Mouse (Mus musculus) thymus, postnatal 0 days (tissue): ENCODE results near the gene Ip6k2. TPM values are rescaled to one million over a fixed set of nuclear protein-coding genes. Genes with fewer than 3 reads are reported as not detected.
A peak's percentile ranks its signal among the peaks of the same experiment; 100 is the strongest.

ENCODE experiments used
- DNase-seq: peaks from one replicate; pipeline ENCODE4 v3.0.0-alpha.2; 2015; ENCODE audit warnings: low spot score
- polyA plus RNA-seq: library from polyadenylated mRNA; unstranded; fragments of >200 nt; fragmentation: Nextera tagmentation; extraction: Ambion mirVana; gene quantifications from 2 replicates; pipeline ENCODE4 v1.2.1, GENCODE M21; 2015

The Ip6k2 gene
- polyA plus RNA-seq, result 40.9 and 49.8 TPM in 2 replicates

DNA sequence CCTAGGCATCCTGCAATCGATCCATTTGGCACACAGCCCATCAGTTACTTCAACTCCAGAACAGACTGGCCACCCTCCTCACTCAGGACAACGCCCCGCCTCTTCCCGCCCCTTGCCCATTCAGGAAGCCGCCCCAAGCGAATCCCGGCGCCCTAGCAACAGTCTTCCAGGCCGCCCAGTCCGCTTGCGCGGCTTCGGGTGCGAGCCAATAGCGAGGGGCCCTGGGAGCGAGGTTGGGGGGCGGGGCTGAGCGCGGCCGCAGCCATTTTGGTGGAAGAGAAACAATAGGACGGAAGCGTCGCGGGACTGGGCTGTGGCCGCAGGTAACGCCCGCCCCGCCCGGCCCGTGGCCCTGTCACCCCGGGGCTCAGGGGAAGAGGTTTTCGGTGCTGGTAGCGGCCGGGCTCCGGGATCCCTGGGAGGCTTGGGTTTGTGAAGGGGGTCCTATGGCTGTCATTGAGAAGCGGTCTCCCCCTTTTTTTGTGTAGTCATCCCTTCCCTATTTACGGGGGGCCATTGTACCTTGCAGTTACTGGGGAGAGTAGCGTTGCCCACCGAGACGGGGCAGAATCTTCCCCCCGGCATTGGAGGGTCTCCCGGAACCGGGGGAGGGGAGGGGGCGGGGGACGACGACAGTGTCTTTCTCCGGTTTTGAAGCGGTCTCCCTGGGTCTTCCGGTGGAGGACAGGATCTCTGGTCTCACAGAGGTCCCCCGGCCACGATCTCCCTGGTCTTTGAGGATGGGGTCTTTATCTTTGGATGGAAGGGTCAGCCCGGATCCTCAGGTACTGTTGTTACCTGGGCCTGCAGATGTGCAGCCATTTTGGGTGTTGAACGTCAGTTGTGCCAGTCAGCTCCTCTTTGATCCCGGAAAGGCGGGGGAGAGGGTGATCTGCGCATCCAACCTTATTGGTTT, at the start of gene Ip6k2:
Ip6k2 (plus strand) TSS at position 249 of the 916 bp plus-strand sequence.
- DNase-seq, result peak; percentile 93

DNA sequence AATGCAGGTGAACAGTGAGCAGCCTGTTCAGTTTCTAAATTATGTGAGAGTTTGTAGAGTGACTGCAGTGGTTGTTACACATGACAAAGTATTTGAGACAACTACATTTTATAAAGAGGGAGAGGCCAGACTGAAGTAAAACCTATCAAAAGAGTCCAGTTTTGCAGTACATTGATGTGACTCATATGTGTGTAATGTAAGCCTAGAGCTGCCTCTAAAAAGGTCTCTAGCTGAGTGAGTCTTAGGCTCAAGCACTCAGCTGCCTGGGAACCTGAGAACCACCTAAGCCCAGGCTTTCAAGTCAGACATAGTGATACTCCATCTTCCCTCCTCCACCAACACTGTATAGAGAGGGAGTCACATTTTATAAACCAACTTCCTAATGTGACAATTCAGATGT, 49.0 kb upstream of the Ip6k2 start:
- no peak for DNase-seq

DNA sequence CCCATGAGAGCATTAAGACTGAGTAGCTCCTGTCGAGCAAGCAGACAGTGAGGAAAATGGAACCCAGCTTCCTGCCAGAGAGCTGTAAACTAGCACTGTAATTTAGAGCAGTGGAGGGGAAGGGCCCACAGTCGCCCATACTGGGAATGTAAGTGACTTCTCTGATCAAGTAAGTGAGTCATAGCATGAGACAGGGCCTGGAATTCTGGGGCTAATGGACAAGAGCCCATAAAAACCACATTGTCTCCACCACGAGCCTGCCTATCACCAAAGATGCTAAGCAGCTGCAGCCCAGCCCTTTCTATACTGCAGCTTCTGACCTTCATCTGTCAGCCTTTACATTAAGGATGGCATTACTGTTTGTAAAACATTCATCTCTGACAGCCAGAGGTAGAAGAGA, 44.4 kb upstream of the Ip6k2 start:
- no peak for DNase-seq

DNA sequence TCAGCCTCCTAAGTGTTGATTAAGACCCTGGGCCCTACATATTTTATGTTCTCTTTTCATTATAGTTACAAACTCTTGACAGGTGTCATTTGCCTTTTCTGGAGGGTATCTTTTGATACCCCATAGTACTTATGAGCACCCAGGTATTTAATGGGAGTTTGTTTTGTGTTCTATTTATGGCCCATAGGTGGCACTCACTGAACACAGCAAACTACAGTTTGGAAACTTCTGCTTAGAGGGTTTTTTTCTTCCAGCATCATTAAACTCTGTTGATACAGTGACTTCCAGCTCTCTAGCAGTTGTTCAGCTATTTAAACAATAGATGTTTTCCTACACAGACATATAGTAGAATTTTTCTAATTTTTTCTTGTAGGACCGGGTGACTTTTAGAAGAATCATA, 43.5 kb upstream of the Ip6k2 start:
- peak; percentile 25 for DNase-seq

DNA sequence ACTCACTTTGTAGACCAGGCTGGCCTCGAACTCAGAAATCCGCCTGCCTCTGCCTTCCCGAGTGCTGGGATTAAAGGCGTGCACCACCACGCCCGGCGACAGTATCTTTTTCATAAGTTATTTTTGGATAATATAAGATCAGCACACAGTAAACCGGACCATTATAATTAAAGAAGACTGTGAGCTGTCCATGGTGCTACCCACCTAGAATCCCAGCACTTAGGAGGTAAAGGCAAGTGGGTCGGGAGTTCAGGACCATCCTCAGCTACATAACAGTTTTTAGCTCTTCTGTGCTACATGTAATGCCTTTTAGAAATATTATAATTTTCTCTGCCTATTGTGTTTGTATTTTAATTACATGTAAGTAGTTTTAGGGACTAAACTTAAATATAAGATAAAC, 41.5 kb upstream of the Ip6k2 start:
- no peak for DNase-seq

DNA sequence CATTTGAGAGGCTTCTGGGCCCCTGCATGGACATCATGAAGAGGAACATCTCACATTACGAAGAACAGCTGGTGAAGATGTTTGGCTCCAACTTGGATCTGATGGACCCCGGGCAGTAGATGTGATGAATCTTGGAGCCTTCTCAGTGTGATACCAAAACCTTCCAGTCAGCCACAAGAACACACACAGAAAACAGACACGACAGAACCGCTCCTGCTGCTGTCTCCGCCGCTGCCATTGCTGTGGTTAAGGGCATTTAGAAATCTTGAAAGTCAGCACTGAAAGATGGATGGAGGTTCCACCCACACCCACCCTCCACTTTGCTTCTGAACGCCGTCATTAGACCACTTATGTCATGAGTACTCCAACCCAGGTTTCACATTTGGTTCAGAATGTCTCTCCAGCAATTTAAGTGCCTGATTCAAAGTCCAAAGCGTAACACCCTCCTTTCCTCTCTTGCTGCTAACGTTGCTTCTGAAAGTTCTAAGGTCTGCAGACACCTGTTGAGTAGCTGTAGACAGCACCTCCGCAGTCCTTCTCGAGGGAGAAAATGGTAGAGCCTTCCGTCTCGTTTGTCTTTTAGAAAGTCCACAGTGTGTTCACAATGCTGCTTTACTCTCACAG, 36.6 kb upstream of the Ip6k2 start:
- no peak for DNase-seq

DNA sequence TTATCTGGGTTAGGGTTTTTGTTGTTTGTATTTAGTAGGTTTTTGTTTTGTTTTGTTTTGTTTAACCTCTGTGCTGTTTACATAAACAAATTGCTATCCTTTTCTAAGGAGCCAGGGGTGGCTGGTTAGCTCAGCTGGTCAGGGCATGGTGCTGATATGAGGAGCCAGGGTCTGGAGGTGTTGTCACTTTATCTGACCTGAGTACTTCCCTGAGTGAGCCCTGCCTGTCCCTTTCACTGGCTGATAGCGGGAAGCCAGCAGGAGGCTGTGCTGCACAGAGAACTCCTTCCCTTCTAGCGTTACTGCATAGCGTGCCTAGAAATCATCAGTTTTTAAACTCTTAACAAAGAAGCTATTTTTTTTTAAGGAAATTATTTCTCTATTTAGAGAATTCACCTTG, 35.9 kb upstream of the Ip6k2 start:
- DNase-seq, result no peak

DNA sequence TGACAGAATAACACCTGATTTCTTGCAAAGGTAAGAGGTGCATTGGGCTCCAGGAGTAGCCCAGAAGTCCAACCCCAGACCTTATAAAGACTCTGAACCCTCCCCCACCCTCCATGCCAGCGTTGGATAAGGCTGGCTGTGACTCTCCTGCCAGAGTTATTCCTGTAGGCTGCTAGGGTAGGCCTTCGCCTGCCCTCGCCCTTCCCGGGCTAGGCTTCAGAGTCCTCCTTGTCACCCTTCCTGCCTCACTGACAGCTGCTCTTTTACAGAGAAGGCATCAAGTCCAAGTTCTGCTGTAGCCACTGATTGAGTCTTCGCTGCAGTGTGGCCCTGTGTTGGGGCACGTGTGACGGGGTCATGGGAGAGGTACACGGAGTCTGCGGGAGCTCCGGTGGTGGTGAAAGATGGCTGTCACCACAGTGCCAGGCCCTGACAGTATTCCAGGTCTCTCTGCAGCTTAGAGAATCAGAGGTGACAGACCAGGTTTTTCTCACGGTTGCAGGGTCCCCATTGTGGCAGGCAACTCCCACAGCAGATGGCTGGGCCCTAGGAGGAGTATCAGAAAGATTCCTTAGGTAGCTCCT, 34.9 kb upstream of the Ip6k2 start:
- no peak for DNase-seq

DNA sequence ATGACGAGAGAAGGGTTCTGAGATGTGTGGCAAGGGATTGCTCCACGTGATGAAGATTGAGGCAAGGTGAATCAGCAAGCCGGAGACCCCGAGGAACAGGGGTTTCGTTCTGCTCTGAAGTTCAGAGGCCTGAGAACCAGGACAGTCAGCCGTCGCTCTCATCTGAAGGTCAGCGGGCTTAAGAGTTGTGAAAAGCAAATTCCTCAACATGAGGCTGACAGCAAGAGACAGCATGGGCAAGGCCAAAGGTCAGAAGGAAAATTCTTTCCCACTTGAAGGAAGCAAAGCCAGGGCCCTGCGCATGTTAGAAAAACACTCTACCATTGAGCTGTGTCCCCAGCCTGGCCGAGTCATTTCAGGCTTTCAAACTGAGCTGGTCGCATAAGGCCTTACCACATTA, 33.0 kb upstream of the Ip6k2 start:
- DNase-seq, result no peak

DNA sequence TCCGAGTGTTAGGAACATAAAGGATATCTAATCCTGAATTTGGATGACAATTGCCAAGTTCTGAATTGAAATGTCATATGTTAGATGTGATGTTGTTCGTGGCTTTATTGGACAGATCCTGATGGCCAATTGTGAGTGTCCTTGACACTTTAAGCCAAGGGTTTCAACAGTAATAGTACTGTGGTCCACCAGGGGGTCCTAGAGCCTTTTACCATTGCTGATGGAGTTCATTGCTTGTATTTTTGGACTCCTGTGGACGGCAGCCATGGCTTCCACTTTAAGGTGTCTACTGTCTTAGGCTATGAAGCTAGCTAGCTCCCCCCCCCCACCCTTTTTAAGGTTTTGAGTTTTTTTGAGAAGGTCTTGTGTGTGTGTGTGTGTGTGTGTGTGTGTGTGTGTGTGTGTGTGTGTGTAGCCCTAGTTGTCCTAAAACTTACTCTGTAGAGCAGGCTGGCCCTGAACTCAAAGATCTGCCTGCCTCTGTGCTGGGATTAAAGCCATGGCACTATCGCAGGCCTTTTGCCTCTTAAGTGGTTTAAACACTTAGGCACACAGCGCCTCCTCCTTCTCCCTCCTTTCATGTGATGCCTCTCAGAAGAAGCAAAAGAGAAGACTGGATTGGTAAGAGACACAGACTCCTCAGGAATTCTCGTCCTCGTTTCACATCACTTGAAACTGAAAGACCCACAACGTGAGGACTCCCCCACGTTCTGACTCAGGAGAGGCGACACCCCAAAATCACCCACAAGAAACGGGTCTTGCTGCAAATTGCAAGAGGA, 31.3 kb upstream of the Ip6k2 start:
- DNase-seq, result no peak

DNA sequence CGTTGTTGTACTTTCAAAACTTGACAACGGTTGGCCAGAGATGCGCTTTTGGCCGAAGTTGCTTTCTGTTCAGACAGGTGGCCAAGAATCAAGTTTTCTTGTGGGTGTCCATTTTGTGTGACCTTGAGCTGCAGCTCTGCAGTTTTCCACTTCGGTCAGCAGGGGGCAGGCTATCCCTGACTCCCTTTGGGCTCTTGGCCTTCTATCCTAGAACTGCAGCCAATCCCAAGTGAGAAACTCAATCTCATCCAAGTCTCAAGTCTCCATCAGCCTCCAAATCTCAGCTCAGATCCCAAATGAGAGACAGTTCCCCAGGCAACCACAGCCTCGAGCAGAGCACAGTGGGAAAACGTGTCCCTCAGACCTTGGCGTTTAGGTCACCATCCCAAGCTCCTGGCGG, 30.3 kb upstream of the Ip6k2 start:
- DNase-seq, result peak; percentile 39

DNA sequence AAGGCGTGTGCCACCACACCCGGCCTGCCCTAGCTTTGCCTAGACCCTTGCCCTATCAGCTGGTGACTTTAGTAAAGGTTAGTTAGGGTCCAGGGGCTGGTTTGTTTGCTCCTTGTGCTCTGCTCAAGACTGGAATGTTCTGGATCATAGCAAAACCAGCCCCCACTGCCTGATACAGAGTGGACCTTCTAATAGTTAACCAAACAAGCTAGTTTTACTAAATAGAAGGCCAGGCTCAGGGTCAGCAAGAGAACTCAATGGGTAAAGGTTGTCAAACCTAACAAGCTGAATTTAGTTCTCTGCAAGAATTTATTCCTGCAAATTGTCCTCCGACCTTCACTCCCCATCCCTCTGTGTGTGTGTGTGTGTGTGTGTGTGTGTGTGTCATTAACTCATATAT, 29.6 kb upstream of the Ip6k2 start:
- DNase-seq, result no peak

DNA sequence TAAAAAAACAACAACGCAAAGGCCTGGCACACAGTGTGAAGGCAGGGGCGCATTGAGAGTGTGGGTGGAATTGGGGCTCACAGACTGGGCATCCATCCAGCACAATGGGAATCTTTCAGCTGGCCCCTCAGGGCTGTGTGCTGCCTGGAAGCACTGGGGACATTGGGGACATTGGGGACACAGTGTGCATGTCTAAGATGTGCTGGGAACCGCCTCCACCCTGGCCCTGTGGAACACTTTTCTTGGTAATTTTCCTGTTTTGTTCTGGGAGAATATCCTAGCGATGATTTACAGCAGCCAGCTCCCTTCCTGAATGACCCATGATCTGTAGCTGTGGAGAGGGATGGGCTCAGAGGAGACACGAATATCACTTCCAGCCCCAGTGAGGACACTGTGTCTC, 29.2 kb upstream of the Ip6k2 start:
- DNase-seq, result no peak

DNA sequence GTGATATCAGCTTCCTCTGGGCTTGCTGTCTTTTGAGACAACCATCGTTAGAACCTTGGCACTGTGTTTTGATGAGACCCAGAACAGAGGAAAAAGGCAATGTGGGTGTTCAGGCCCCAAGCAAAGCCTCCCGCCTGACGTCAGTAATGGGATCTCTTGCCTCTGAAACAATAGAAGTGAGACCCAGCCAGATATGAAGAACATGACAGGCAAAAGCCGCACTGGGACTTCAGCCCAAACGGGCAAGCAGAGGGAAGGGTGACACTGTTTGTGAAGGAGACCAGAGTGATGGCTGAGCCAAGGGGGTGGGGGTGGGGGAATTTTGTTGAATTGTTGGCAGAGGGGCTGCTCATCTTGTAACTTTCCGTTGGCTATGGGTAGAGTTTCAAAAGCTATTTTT, 26.2 kb upstream of the Ip6k2 start:
- no peak for DNase-seq

DNA sequence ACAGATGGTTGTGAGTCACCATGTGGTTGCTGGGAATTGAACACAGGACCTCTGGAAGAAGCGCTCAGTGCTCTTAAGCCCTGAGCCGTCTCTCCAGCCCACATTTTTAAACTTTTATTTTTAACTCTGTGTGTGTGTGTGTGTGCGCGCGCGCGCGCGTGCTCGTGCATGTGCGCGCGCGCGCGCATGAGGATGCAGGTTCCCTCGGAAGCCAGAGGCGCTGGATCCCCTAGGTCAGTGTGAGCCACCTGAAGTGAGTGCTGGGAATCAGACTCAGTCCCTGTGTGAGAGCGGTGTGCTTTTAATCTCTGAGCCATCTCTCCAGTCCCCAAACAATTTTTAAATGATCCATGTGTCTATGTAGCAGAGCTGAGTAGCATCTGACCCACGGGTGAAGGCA, 24.5 kb upstream of the Ip6k2 start:
- DNase-seq, result no peak

DNA sequence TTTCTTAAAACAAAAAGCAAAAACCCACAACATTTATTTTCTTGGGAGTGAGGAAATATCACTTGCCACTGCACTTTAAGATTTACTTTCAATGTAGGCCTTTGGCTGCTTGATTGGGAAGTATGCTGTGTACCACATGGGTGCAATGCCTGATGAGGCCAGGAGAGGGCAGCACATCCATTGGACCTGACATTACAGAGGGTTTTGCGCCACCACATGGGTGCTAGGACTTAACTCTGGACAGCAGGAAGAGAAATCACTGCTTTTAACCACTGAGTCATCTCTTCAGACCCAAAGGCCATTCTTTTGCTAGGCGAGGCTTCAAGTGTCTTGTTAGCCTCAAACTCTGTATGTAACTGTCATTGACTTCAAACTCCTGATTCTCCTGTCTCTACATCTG, 23.8 kb upstream of the Ip6k2 start:
- peak; percentile 62 for DNase-seq

DNA sequence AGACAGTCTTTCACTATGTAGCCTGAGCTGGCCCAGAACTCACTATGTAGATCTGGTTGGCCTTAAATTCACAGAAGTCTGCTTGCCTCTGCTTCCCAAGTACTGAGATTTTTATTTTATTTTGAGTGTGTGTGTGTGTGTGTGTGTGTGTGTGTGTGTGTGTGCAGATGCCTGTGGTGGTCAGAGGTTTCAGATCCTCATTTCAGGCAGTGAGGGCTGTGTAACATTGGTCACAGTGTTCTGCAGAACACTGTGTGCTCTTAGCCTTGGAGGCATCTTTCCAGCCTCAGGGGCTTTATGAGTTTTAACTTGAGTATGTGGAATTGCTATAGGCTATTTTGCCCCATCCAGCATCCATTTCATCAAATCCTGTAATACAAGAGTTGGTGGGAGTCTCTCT, 22.0 kb upstream of the Ip6k2 start:
- no peak for DNase-seq

DNA sequence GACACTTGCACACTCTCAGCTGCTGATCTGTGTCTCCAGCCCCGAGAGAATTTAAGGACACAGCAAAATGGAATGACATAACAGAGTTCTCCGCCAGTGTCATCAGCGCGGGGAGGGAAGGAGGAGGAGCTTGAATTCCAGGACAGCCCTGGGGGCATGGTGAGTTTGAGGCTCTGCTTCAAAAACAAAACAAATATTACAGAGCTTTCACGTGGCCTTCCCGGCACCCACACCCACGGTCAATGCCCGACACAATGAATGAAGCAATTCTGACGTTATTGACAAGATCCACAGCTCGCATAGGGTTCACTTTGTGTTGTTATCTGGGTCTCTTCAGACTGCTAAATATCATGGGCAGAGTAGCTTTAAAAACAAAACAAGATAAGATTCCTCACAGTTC, 18.6 kb upstream of the Ip6k2 start:
- no peak for DNase-seq

DNA sequence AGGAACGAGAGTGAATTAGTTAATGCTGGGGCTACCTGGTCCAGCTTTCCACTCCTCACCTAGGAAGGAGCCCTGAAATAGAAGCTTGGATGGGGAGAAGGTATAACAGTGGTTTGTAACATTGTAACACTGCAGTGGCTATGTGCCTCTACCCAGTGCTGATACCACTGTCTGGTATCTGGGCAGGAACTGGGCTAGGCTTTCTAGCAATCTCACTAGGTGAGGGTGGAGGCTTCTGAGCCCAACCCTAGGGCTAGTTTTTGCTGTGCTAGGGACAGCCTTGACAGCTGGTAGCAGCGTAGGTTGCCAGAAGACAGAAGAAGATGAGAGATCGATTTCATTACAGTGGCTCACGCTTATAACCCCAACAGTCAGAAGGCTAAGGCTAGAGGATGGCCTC, 7.0 kb upstream of the Ip6k2 start:
- no peak for DNase-seq

DNA sequence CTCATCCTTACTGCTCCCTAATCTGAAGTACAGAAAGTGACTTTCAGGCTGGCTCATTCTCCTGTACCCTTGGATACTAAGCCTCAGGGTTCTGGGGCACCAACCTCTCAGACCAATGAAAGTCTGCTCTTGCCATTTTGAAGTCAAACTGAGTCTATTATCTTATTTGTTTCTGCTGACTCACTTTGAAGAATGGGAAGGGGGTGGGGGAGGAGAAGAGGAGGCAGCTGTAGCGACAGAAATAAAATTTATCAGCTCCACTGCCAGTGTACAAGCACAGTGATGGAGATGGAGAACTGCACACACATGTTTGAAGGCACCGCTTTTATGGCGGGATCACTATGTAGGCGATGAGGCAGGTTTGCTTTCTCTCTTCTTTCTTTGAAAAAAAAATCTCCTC, 6.3 kb upstream of the Ip6k2 start:
- no peak for DNase-seq

DNA sequence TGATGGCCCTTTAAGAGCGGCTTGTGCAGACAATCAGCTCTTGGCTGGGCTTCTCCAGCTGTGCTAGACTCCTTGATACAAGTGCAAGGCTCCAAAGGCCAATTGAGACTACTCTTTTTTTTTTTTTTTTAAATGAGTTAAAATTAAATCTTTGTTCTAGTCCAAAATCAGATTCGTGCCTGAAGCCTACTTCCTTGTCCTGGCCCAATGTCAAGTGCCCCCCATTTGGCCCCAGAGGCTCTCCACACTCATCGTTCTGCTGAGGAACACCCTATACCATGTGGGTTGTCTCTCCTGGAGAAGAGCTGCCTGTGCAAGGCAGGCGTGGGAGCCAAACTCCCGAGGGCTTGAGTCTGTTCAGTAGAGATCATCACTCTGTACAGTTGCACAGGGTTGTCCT, 2.6 kb upstream of the Ip6k2 start:
- no peak for DNase-seq

DNA sequence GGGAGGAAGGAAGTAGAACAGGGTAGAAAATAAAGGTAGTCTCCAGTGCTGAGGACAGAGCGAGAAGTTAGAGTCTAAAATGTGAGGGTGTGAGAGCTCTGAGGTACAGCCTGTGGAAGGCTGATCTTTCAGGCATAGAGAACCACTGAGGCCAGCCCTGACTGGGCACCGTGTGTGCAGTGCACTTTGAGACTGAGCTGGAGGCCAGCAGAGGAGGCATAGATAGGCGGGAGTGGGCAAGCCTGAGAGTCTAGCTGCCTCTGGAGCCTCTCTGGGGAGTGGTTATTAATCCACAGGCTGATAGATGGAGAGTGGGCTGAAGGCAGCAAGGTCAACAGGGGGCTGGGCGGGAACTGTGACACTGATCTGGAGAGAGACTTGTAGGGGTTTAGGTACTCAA, 1.7 kb upstream of the Ip6k2 start:
- DNase-seq, result no peak
